Comparison of ENCODE assay signal across 8 mouse cellular contexts in the genomic region with DNA sequence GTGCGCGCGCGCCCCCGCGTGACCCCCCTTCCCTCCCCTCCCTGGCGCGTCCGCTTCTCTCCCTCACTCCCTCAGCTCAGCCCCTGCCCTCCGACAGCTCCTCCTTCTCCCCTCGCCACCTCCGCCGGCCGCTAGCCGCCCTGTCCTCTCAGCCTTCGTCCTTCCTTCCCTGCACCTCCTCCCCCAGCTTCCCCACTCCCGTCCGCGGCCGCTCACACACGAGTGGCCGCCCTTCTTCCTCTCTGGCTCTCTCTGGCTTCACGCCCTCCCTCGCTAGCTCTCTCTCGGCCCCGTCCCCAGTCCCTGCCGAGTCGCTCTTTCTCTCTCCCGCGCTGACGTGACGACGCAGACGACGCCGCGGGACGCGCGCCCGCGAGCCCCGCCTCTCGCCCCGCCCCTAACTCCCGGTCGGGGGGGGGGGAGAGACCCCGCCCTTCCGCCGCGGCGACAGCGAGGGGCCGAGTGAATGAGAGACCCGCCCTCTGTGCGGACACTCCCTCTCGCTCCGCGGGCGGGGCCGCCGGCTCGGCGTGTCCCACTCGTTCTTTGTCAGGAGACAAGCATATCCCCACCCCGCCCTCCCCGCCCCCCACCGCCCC. TPM values are rescaled to one million over a fixed set of nuclear protein-coding genes. Genes with fewer than 3 reads are reported as not detected.
DNase-seq lines count a peak whose midpoint lies in the region; ATAC-seq and TF ChIP-seq lines count a peak whose summit lies in the region.
"Not testable (repeated sequence)": the region's sequence is repeated elsewhere in the genome, so short reads cannot be mapped to it uniquely, and the experiment has no call there.

A gene (minus strand): TSS at position 345 of the 599 bp plus-strand sequence.

- H3K36me3 ChIP-seq in hindbrain, embryonic 14.5 days (replicated peaks; ENCODE audit: control insufficient read depth, insufficient read depth): peaks cover 24% of the 10 kb centered on the region

- CTCF ChIA-PET in Patski (lab: Charles Lee): interaction anchor here (0.8 to 1.4 kb wide), 2 partner anchors 41 to 63 kb away, joined by 3 to 5 read pairs; no protein-coding TSS in a partner anchor

- not testable (repeated sequence) for H3K9me3 ChIP-seq in hindbrain, embryonic 14.5 days (ENCODE audit: control insufficient read depth, low read length)

- TF ChIP-seq CTCF in Patski (IDR thresholded peaks at IDR 0.05): not testable (repeated sequence)

- peak within 1 kb of the TSS; percentile 64 for H3K4me2 ChIP-seq in hindbrain, embryonic 14.5 days (replicated peaks)

- 1% methylated on average over 46 of the region's 68 CpGs for WGBS in hindbrain, embryonic 14.5 days

- peak; percentile 83 for ATAC-seq in Patski
- ATAC-seq in hindbrain, embryonic 14.5 days (ENCODE audit: low FRiP score): peak; percentile 95

- in situ Hi-C loops in Patski (cut with MboI; ENCODE audit: low pct_unique_long_range_greater_than_20kb): loop anchor here (5.0 kb wide), 1 partner anchor 40 kb away; no protein-coding TSS in a partner anchor

- peak within 1 kb of the TSS; percentile 100 for H3K27ac ChIP-seq in hindbrain, embryonic 14.5 days

- DNase-seq in Patski (ENCODE audit: low read depth, low spot score): peak; percentile 48
- DNase-seq in cerebellum, postnatal 14 days: peak; percentile 95 to 96
- peak; percentile 67 to 78 for DNase-seq in frontal cortex, postnatal 25 days (ENCODE audit: low spot score in 2 of 2)
- peak; percentile 95 for DNase-seq in hindbrain, embryonic 14.5 days (ENCODE audit: low spot score)
- peak; percentile 89 to 92 for DNase-seq in layer of hippocampus, postnatal 36 days
- peak; percentile 95 for DNase-seq in lung, postnatal 36 days
- DNase-seq in retina, postnatal 1 day: peak; percentile 98
- DNase-seq in urinary bladder, adult 18-20 months (ENCODE audit: low spot score in 2 of 2): peak; percentile 80 to 90

- peak within 1 kb of the TSS; percentile 97 for H3K9ac ChIP-seq in hindbrain, embryonic 14.5 days

- peaks cover 26% of the 10 kb centered on the region for H3K4me1 ChIP-seq in hindbrain, embryonic 14.5 days (replicated peaks; ENCODE audit: control insufficient read depth, insufficient read depth, low read length)

- POLR2A ChIA-PET in Patski (lab: Charles Lee): interaction anchor here (0.7 to 1.9 kb wide), 9 partner anchors 38 to 311 kb away, joined by 3 to 7 read pairs (median 3); no protein-coding TSS in a partner anchor

- H3K27me3 ChIP-seq in Patski; hindbrain, embryonic 14.5 days (ENCODE audit: control insufficient read depth, insufficient read depth, low read length): not testable (repeated sequence)

- peak within 1 kb of the TSS; percentile 99 for H3K4me3 ChIP-seq in hindbrain, embryonic 14.5 days (replicated peaks; ENCODE audit: low read length)

RNA-seq across cellular contexts. Expression of the gene that starts here (rescaled TPM):
- 101 TPM for polyA plus RNA-seq in Patski (2021)
- 91.5 and 98.2 TPM in 2 replicates for polyA plus RNA-seq in hindbrain, embryonic 14.5 days (2014; fragmentation: Nextera tagmentation; extraction: Ambion mirVana)
- total RNA-seq in layer of hippocampus, postnatal 36 days (2021): 10 to 100 TPM; 69.5 to 70.8 TPM

Comparison
In these comparisons a context has a peak if more than half of its experiments do, and no peak if none do; other contexts are left out.
1. Peak in every context shown above with its lines: DNase-seq, ATAC-seq, H3K4me3 ChIP-seq and H3K27ac ChIP-seq.
2. DNase-seq: peak in every context shown above with its lines; median percentile 98 in retina, postnatal 1 day; 96 in cerebellum, postnatal 14 days; 95 in hindbrain, embryonic 14.5 days; 95 in lung, postnatal 36 days; 90 in layer of hippocampus, postnatal 36 days; 85 in urinary bladder, adult 18-20 months; 72 in frontal cortex, postnatal 25 days; 48 in Patski.